ENCODE assay signal across 15 mouse cellular contexts in the genomic region with DNA sequence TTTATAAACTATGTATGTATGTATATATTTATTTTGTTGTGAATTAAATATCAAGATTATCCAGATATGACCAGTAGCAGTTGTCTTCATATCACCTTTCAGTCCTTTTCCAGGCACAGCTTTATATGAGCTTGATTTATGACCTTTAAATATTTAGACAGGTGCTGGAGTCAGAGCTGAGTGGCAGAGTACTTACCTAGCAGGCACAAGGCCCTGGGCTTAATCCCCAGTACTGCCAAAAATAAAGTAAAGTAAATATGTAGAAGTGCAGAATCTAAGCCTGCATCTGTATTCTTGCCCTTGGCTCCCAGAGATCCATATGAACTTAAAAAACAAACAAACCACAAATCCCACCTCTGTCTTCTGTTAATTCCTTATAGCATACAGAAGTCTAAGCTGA.
"Had no signal": no experiment of that assay in that cellular context is flagged by ENCODE, and none has a peak within 500 bp of the region (broad histone marks: within the 10 kb centered on the region; RNA-seq: fewer than 3 reads in every experiment).

No protein-coding gene starts in this region.

- H3K27me3 ChIP-seq: lung, embryonic 15.5 days; midbrain, embryonic 12.5 days; midbrain, embryonic 15.5 days; neural tube, embryonic 13.5 days; neural tube, embryonic 15.5 days had no signal

- ATAC-seq: liver, embryonic 12.5 days; midbrain, embryonic 15.5 days had no signal

- H3K36me3 ChIP-seq: liver, embryonic 12.5 days; lung, embryonic 15.5 days; midbrain, embryonic 10.5 days; midbrain, embryonic 12.5 days; midbrain, embryonic 15.5 days; neural tube, embryonic 13.5 days; neural tube, embryonic 15.5 days had no signal

- H3K4me1 ChIP-seq: liver, embryonic 12.5 days; lung, embryonic 15.5 days; midbrain, embryonic 10.5 days; midbrain, embryonic 12.5 days; midbrain, embryonic 15.5 days; neural tube, embryonic 13.5 days; neural tube, embryonic 15.5 days had no signal

- H3K9ac ChIP-seq: liver, embryonic 12.5 days; liver, embryonic 14.5 days; lung, embryonic 15.5 days; midbrain, embryonic 12.5 days; midbrain, embryonic 15.5 days; neural tube, embryonic 13.5 days; neural tube, embryonic 15.5 days had no signal

- H3K27ac ChIP-seq: liver, embryonic 12.5 days; liver, embryonic 14.5 days; lung, embryonic 15.5 days; midbrain, embryonic 10.5 days; midbrain, embryonic 12.5 days; midbrain, embryonic 15.5 days; neural tube, embryonic 13.5 days; neural tube, embryonic 15.5 days had no signal

- H3K4me2 ChIP-seq: liver, embryonic 12.5 days; lung, embryonic 15.5 days; midbrain, embryonic 12.5 days; midbrain, embryonic 15.5 days; neural tube, embryonic 13.5 days; neural tube, embryonic 15.5 days had no signal

- H3K9me3 ChIP-seq: liver, embryonic 12.5 days; lung, embryonic 15.5 days; midbrain, embryonic 10.5 days; midbrain, embryonic 12.5 days; midbrain, embryonic 15.5 days; neural tube, embryonic 13.5 days; neural tube, embryonic 15.5 days had no signal

- DNase-seq: lung, adult 18-20 months; lung, postnatal 10 days; lung, postnatal 4 days; right cerebral cortex, postnatal 14 days; thymus, adult 18-20 months; thymus, postnatal 14 days; thymus, postnatal 36 days had no signal

- H3K4me3 ChIP-seq: liver, embryonic 12.5 days; lung, embryonic 15.5 days; midbrain, embryonic 10.5 days; midbrain, embryonic 12.5 days; midbrain, embryonic 15.5 days; neural tube, embryonic 13.5 days; neural tube, embryonic 15.5 days had no signal
